Mouse (Mus musculus) E14TG2a.4 (cell line): Measurements from ENCODE around the gene Litaf.

Experiments
- CTCF ChIP-seq: conservative IDR thresholded peaks from 2 replicates; pipeline ENCODE4 v1.5.1; 2014; ENCODE audit warnings: low read length
- NANOG ChIP-seq: IDR thresholded peaks from 2 replicates; pipeline ENCODE4 v1.6.1; 2014; ENCODE audit warnings: borderline replicate concordance, low read length, mixed read lengths

GRCm38 (mm10) chr16:10990763-10991162 is 75.2 kb downstream of the Litaf start:
- no peak for TF ChIP-seq CTCF
- no peak for TF ChIP-seq NANOG
